Mouse (Mus musculus): ENCODE results near the gene Eme2. TPM values are rescaled to one million over a fixed set of nuclear protein-coding genes. Genes with fewer than 3 reads are reported as not detected.
A peak's percentile ranks its signal among the peaks of the same experiment; 100 is the strongest.

Eme2 gene
- polyA plus RNA-seq, 1 experiment, result 11.2 TPM

GRCm38 (mm10) chr17:24849733-24850064, 45.2 kb downstream of the Eme2 start:
- Histone ChIP-seq H3K4me3 (ENCODE audit: insufficient read depth, poor library complexity, severe bottlenecking) (peak overlapping the region; percentile 56), H3ac (ENCODE audit: control insufficient read depth, insufficient read length, low read depth) (peak overlapping the region; percentile 91), H3K27me3 (ENCODE audit: control insufficient read depth, insufficient read depth, insufficient read length) (no peaks in the 10 kb centered on the region), H3K79me2 (ENCODE audit: control insufficient read depth, insufficient read depth) (peaks cover 19% of the 10 kb centered on the region), H3K79me3 (ENCODE audit: low read depth) (no peaks in the 10 kb centered on the region), H3K36me3 (ENCODE audit: control insufficient read depth, insufficient read depth) (no peaks in the 10 kb centered on the region)
- TF ChIP-seq MAX (IDR thresholded peaks at IDR 0.05), result peak; percentile 83
- no peak for TF ChIP-seq CEBPB (IDR thresholded peaks at IDR 0.05; ENCODE audit: low read depth)
- no peak for TF ChIP-seq MYOG (IDR thresholded peaks at IDR 0.05; ENCODE audit: control insufficient read depth, extremely low read depth, insufficient read length)
- TF ChIP-seq FOSL1 (IDR thresholded peaks at IDR 0.05; ENCODE audit: insufficient read depth, low read length, poor library complexity, severe bottlenecking), result no peak
- TF ChIP-seq CTCF (IDR thresholded peaks at IDR 0.05; ENCODE audit: control insufficient read depth, insufficient read depth, insufficient read length), result peak; percentile 12

- H3K4me3 ChIP-seq (ENCODE audit: insufficient read depth, poor library complexity, severe bottlenecking), result peak overlapping the region; percentile 56
- H3K79me2 ChIP-seq (ENCODE audit: control insufficient read depth, insufficient read depth), result peaks cover 19% of the 10 kb centered on the region
- H3K79me3 ChIP-seq (ENCODE audit: low read depth), result no peaks in the 10 kb centered on the region
- peak overlapping the region; percentile 43 for H3ac ChIP-seq (ENCODE audit: control insufficient read depth, insufficient read length, low read depth)
- TF ChIP-seq CTCF (IDR thresholded peaks at IDR 0.05; ENCODE audit: control insufficient read depth, insufficient read depth, insufficient read length), result no peak
- no peak for TF ChIP-seq MAX (IDR thresholded peaks at IDR 0.05)
- TF ChIP-seq MYOD1 (IDR thresholded peaks at IDR 0.05; ENCODE audit: control insufficient read depth, insufficient read length, low read depth), result no peak
- H3K36me3 ChIP-seq (ENCODE audit: control insufficient read depth, insufficient read depth), result no peaks in the 10 kb centered on the region
- H3K27me3 ChIP-seq (ENCODE audit: control insufficient read depth, insufficient read depth, insufficient read length), result no peaks in the 10 kb centered on the region
Observed at GRCm38 (mm10) chr17:24848600-24849031, 46.3 kb downstream of the Eme2 start.

- Histone ChIP-seq H3K4me3 (ENCODE audit: insufficient read depth, poor library complexity, severe bottlenecking) (no peak overlapping the region), H3K79me2 (ENCODE audit: control insufficient read depth, insufficient read depth) (peaks cover 19% of the 10 kb centered on the region), H3K27me3 (ENCODE audit: control insufficient read depth, insufficient read depth, insufficient read length) (no peaks in the 10 kb centered on the region), H3ac (ENCODE audit: control insufficient read depth, insufficient read length, low read depth) (no peak overlapping the region), H3K36me3 (ENCODE audit: control insufficient read depth, insufficient read depth) (no peaks in the 10 kb centered on the region), H3K79me3 (ENCODE audit: low read depth) (no peaks in the 10 kb centered on the region)
- no peak for TF ChIP-seq USF1 (IDR thresholded peaks at IDR 0.05; ENCODE audit: low read depth)
- no peak for TF ChIP-seq MYOG (IDR thresholded peaks at IDR 0.05; ENCODE audit: control insufficient read depth, extremely low read depth, insufficient read length)
- TF ChIP-seq CEBPB (IDR thresholded peaks at IDR 0.05; ENCODE audit: low read depth), result no peak
- TF ChIP-seq CTCF (IDR thresholded peaks at IDR 0.05; ENCODE audit: control insufficient read depth, insufficient read depth, insufficient read length), result no peak
- no peak for TF ChIP-seq MYOD1 (IDR thresholded peaks at IDR 0.05; ENCODE audit: control insufficient read depth, insufficient read length, low read depth)
- no peak for TF ChIP-seq MAX (IDR thresholded peaks at IDR 0.05)
- no peak for TF ChIP-seq FOSL1 (IDR thresholded peaks at IDR 0.05; ENCODE audit: insufficient read depth, low read length, poor library complexity, severe bottlenecking)
Observed at GRCm38 (mm10) chr17:24847386-24847785, 47.5 kb downstream of the Eme2 start.

- TF ChIP-seq CTCF (IDR thresholded peaks at IDR 0.05; ENCODE audit: control insufficient read depth, insufficient read depth, insufficient read length) (no peak), MYOD1 (IDR thresholded peaks at IDR 0.05; ENCODE audit: control insufficient read depth, insufficient read length, low read depth) (no peak), CEBPB (IDR thresholded peaks at IDR 0.05; ENCODE audit: low read depth) (no peak), MYOG (IDR thresholded peaks at IDR 0.05; ENCODE audit: control insufficient read depth, extremely low read depth, insufficient read length) (no peak), MAX (IDR thresholded peaks at IDR 0.05) (no peak), USF1 (IDR thresholded peaks at IDR 0.05; ENCODE audit: low read depth) (no peak), FOSL1 (IDR thresholded peaks at IDR 0.05; ENCODE audit: insufficient read depth, low read length, poor library complexity, severe bottlenecking) (no peak)
- H3K27me3 ChIP-seq (ENCODE audit: control insufficient read depth, insufficient read depth, insufficient read length), result no peaks in the 10 kb centered on the region
Observed at GRCm38 (mm10) chr17:24844525-24844924, 50.4 kb downstream of the Eme2 start.

GRCm38 (mm10) chr17:24842631-24843030, 52.3 kb downstream of the Eme2 start:
- Histone ChIP-seq H3K27me3 (ENCODE audit: control insufficient read depth, insufficient read depth, insufficient read length) (no peaks in the 10 kb centered on the region), H3ac (ENCODE audit: control insufficient read depth, insufficient read length, low read depth) (no peak overlapping the region), H3K36me3 (ENCODE audit: control insufficient read depth, insufficient read depth) (no peaks in the 10 kb centered on the region), H3K4me3 (ENCODE audit: insufficient read depth, poor library complexity, severe bottlenecking) (no peak overlapping the region), H3K79me3 (ENCODE audit: low read depth) (no peaks in the 10 kb centered on the region), H3K79me2 (ENCODE audit: control insufficient read depth, insufficient read depth) (peaks cover 3% of the 10 kb centered on the region)
- TF ChIP-seq FOSL1 (IDR thresholded peaks at IDR 0.05; ENCODE audit: insufficient read depth, low read length, poor library complexity, severe bottlenecking), result no peak
- TF ChIP-seq CEBPB (IDR thresholded peaks at IDR 0.05; ENCODE audit: low read depth), result no peak
- no peak for TF ChIP-seq MYOG (IDR thresholded peaks at IDR 0.05; ENCODE audit: control insufficient read depth, extremely low read depth, insufficient read length)
- TF ChIP-seq MYOD1 (IDR thresholded peaks at IDR 0.05; ENCODE audit: control insufficient read depth, insufficient read length, low read depth), result no peak
- TF ChIP-seq CTCF (IDR thresholded peaks at IDR 0.05; ENCODE audit: control insufficient read depth, insufficient read depth, insufficient read length), result no peak

More at GRCm38 (mm10) chr17:24844525-24844924, 50.4 kb downstream of the Eme2 start:
- Histone ChIP-seq H3K36me3 (ENCODE audit: control insufficient read depth, insufficient read depth) (no peaks in the 10 kb centered on the region), H3ac (ENCODE audit: control insufficient read depth, insufficient read length, low read depth) (no peak overlapping the region), H3K4me3 (ENCODE audit: insufficient read depth, poor library complexity, severe bottlenecking) (no peak overlapping the region), H3K79me3 (ENCODE audit: low read depth) (no peaks in the 10 kb centered on the region), H3K79me2 (ENCODE audit: control insufficient read depth, insufficient read depth) (peaks cover 19% of the 10 kb centered on the region)

DNA sequence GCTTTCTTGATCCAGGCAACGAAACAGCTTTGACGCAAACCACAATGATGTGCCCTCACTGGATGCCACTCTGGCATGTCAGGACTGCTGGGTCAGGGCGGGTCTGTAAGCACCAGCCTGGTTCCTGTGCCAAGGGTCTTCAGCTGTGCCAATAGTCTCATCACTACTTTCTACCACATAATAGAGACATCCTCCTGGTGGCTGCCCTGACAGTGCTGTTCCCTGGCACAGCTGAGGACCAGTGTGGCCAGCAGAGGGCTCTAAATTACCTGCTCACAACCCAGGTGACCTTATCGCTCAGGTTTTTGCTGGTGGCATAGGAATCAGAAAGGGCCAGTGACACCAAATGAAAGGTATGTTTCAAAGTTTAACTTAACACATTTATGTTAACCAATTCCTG, 53.8 kb downstream of the Eme2 start:
- H3K79me2 ChIP-seq (ENCODE audit: control insufficient read depth, insufficient read depth), result no peaks in the 10 kb centered on the region
- H3K27me3 ChIP-seq (ENCODE audit: control insufficient read depth, insufficient read depth, insufficient read length), result peaks cover 5% of the 10 kb centered on the region
- H3K79me3 ChIP-seq (ENCODE audit: low read depth), result no peaks in the 10 kb centered on the region
- TF ChIP-seq USF1 (IDR thresholded peaks at IDR 0.05; ENCODE audit: low read depth), result no peak
- no peak for TF ChIP-seq MYOD1 (IDR thresholded peaks at IDR 0.05; ENCODE audit: control insufficient read depth, insufficient read length, low read depth)
- TF ChIP-seq FOSL1 (IDR thresholded peaks at IDR 0.05; ENCODE audit: insufficient read depth, low read length, poor library complexity, severe bottlenecking), result no peak
- no peak for TF ChIP-seq CTCF (IDR thresholded peaks at IDR 0.05; ENCODE audit: control insufficient read depth, insufficient read depth, insufficient read length)
- no peak for TF ChIP-seq MAX (IDR thresholded peaks at IDR 0.05)
- no peak for TF ChIP-seq MYOG (IDR thresholded peaks at IDR 0.05; ENCODE audit: control insufficient read depth, extremely low read depth, insufficient read length)
- TF ChIP-seq CEBPB (IDR thresholded peaks at IDR 0.05; ENCODE audit: low read depth), result no peak
- H3K36me3 ChIP-seq (ENCODE audit: control insufficient read depth, insufficient read depth), result no peaks in the 10 kb centered on the region
- no peak overlapping the region for H3ac ChIP-seq (ENCODE audit: control insufficient read depth, insufficient read length, low read depth)
- no peak overlapping the region for H3K4me3 ChIP-seq (ENCODE audit: insufficient read depth, poor library complexity, severe bottlenecking)

Data from C2C12 (cell line).